ENCODE assay signal across 16 mouse cellular contexts in the genomic region with DNA sequence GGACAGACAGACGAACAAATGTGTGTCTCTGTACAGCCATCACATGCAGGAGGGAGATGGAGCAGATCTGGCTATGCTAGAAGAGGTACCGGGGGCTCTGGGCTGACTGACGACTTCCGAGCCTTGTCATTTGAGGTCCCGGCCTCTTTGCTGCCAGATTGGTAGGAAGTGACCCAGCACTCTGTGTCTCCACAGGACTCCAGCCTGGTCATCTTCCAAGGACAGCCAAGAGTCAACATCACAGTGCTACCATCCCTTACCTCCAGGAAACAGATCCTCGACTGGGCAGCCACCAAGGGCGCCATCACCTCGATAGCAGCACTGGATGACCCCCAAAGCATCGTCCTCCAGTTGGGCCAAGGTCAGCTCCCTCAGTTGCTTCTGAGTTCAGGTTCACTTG.
"Had no signal": no experiment of that assay in that cellular context is flagged by ENCODE, and none has a peak within 500 bp of the region (broad histone marks: within the 10 kb centered on the region; RNA-seq: fewer than 3 reads in every experiment).

No protein-coding gene starts in this region.

- H3K27ac ChIP-seq: left cerebral cortex, adult 2 months; liver, embryonic 13.5 days; stomach, postnatal 0 days had no signal

- H3K9me3 ChIP-seq: liver, embryonic 13.5 days had no signal

- H3K9ac ChIP-seq: liver, embryonic 13.5 days had no signal

- H3K27me3 ChIP-seq: liver, embryonic 13.5 days had no signal

- DNase-seq: kidney, postnatal 10 days; layer of hippocampus, postnatal 36 days; liver, embryonic 13.5 days; lung, adult 2 months; lung, postnatal 14 days; lung, postnatal 4 days; midbrain, embryonic 14.5 days; right cerebral cortex, adult 18-20 months; right cerebral cortex, postnatal 14 days; right cerebral cortex, postnatal 4 days; thymus, adult 2 months; thymus, postnatal 14 days; thymus, postnatal 4 days had no signal

- H3K4me2 ChIP-seq: liver, embryonic 13.5 days; midbrain, embryonic 11.5 days had no signal

- H3K4me3 ChIP-seq: left cerebral cortex, adult 2 months; liver, embryonic 13.5 days had no signal
